Mouse (Mus musculus): ENCODE data around the gene Ptger4.
"Not testable (repeated sequence)": the region's sequence is repeated elsewhere in the genome, so short reads cannot be mapped to it uniquely, and the experiment has no call there.

Ptger4 gene

GRCm38 (mm10) chr15:5238073-5238472 is 5.9 kb downstream of the Ptger4 start:
- DNase-seq (ENCODE audit: low spot score): no peak

GRCm38 (mm10) chr15:5237012-5237660 is 6.9 kb downstream of the Ptger4 start:
- DNase-seq (ENCODE audit: low spot score): no peak

GRCm38 (mm10) chr15:5236538-5236937 is 7.4 kb downstream of the Ptger4 start:
- DNase-seq (ENCODE audit: low spot score): peak; percentile 88

GRCm38 (mm10) chr15:5235527-5235926 is 8.5 kb downstream of the Ptger4 start:
- peak; percentile 50 for DNase-seq (ENCODE audit: low spot score)

- DNase-seq (ENCODE audit: low spot score): no peak
Measured at GRCm38 (mm10) chr15:5234659-5235058, 9.3 kb downstream of the Ptger4 start.

- not testable (repeated sequence) for DNase-seq (ENCODE audit: low spot score)
Measured at GRCm38 (mm10) chr15:5230746-5231145, 13.2 kb downstream of the Ptger4 start.

GRCm38 (mm10) chr15:5220491-5220890 is 23.5 kb downstream of the Ptger4 start:
- no peak for DNase-seq (ENCODE audit: low spot score)

- DNase-seq (ENCODE audit: low spot score): no peak
Measured at GRCm38 (mm10) chr15:5209116-5209515, 34.9 kb downstream of the Ptger4 start.

GRCm38 (mm10) chr15:5205222-5205621 is 38.8 kb downstream of the Ptger4 start:
- DNase-seq (ENCODE audit: low spot score): no peak

GRCm38 (mm10) chr15:5196691-5197090 is 47.3 kb downstream of the Ptger4 start:
- no peak for DNase-seq (ENCODE audit: low spot score)

GRCm38 (mm10) chr15:5195987-5196514 is 47.9 kb downstream of the Ptger4 start:
- DNase-seq (ENCODE audit: low spot score): no peak

- no peak for DNase-seq (ENCODE audit: low spot score)
Measured at GRCm38 (mm10) chr15:5194931-5195330, 49.1 kb downstream of the Ptger4 start.

- no peak for DNase-seq (ENCODE audit: low spot score)
Measured at GRCm38 (mm10) chr15:5194446-5194845, 49.5 kb downstream of the Ptger4 start.

GRCm38 (mm10) chr15:5193833-5194232 is 50.2 kb downstream of the Ptger4 start:
- DNase-seq (ENCODE audit: low spot score): no peak

- DNase-seq (ENCODE audit: low spot score): no peak
Measured at GRCm38 (mm10) chr15:5189504-5190093, 54.4 kb downstream of the Ptger4 start.

GRCm38 (mm10) chr15:5188029-5188428 is 56.0 kb downstream of the Ptger4 start:
- no peak for DNase-seq (ENCODE audit: low spot score)

GRCm38 (mm10) chr15:5187116-5187515 is 56.9 kb downstream of the Ptger4 start:
- no peak for DNase-seq (ENCODE audit: low spot score)

GRCm38 (mm10) chr15:5186293-5186675 is 57.7 kb downstream of the Ptger4 start:
- DNase-seq (ENCODE audit: low spot score): no peak

GRCm38 (mm10) chr15:5185366-5186292 is 58.4 kb downstream of the Ptger4 start, which contains the start of gene Ttc33:
TSS of gene Ttc33 (plus strand) at chr15:5185525.
- DNase-seq (ENCODE audit: low spot score): peak; percentile 85

- no peak for DNase-seq (ENCODE audit: low spot score)
Measured at GRCm38 (mm10) chr15:5184668-5185330, 59.2 kb downstream of the Ptger4 start.

- no peak for DNase-seq (ENCODE audit: low spot score)
Measured at GRCm38 (mm10) chr15:5173217-5173820, 70.7 kb downstream of the Ptger4 start.
